Mouse (Mus musculus) heart, postnatal 0 days (tissue): ENCODE data around the gene Irak4. TPM values are rescaled to one million over a fixed set of nuclear protein-coding genes. Genes with fewer than 3 reads are reported as not detected.

ENCODE experiments used
- ATAC-seq: fragments of 200-750 bp; cut with Nextera tagmentation; 2 replicates; pipeline ENCODE4 v1.8.0; 2017; ENCODE audit warnings: low read depth, moderate number of reproducible peaks, moderate library complexity; ENCODE audit not compliant: insufficient read depth
- DNase-seq: peaks from one replicate; pipeline ENCODE4 v3.0.0-alpha.2; 2016; ENCODE audit warnings: low spot score
- H3K27ac ChIP-seq: fragments of 300-500 bp; sonication (generic); 2 replicates; pipeline ENCODE4 v1.5.1; 2014; ENCODE audit warnings: low read depth, mild to moderate bottlenecking
- H3K27me3 ChIP-seq: fragments of 300-500 bp; sonication (generic); 2 replicates; pipeline ENCODE4 v1.6.1; 2014; ENCODE audit warnings: low read length, mixed read lengths; ENCODE audit not compliant: control insufficient read depth, insufficient read depth
- H3K36me3 ChIP-seq: fragments of 300-500 bp; sonication (generic); replicated peaks from 2 replicates; pipeline ENCODE4 v1.6.1; 2014; ENCODE audit warnings: low read length, mixed read lengths; ENCODE audit not compliant: control insufficient read depth, insufficient read depth
- H3K4me1 ChIP-seq: fragments of 300-500 bp; sonication (generic); 2 replicates; pipeline ENCODE4 v1.6.1; 2014; ENCODE audit warnings: antibody characterized with exemption; ENCODE audit not compliant: control insufficient read depth, insufficient read depth
- H3K4me2 ChIP-seq: fragments of 300-500 bp; sonication (generic); 2 replicates; pipeline ENCODE4 v1.6.1; 2014; ENCODE audit warnings: low read depth, mild to moderate bottlenecking, low read length, moderate library complexity
- H3K4me3 ChIP-seq: fragments of 300-500 bp; sonication (generic); 2 replicates; pipeline ENCODE4 v1.5.1; 2014; ENCODE audit warnings: low read depth, low read length
- H3K9ac ChIP-seq: fragments of 300-500 bp; sonication (generic); replicated peaks from 2 replicates; pipeline ENCODE4 v1.6.1; 2014; ENCODE audit warnings: low read depth, low read length, mixed read lengths
- H3K9me3 ChIP-seq: fragments of 300-500 bp; sonication (generic); replicated peaks from 2 replicates; pipeline ENCODE4 v1.6.1; 2016; ENCODE audit warnings: low read length; ENCODE audit not compliant: control insufficient read depth
- CTCF ChIP-seq: IDR thresholded peaks from 2 replicates; pipeline ENCODE4 v1.5.1; 2016; ENCODE audit warnings: antibody characterized with exemption, control low read depth, low read depth
- EP300 ChIP-seq: IDR thresholded peaks from 2 replicates; pipeline ENCODE4 v1.6.1; 2016; ENCODE audit warnings: antibody characterized with exemption, low read depth
- WGBS: fragments of 180-500 bp; shearing (Covaris S2); extraction: QIAGEN DNeasy Blood & Tissue Kit; methylation state at CpG from one replicate; pipeline ENCODE4 v1.1.7; 2014; 5-methylcytosine and 5-hydroxymethylcytosine counted together
- polyA plus RNA-seq: library from polyadenylated mRNA; unstranded; fragments of >200 nt; fragmentation: Nextera tagmentation; extraction: Ambion mirVana; gene quantifications from 2 replicates; pipeline ENCODE4 v1.2.1, GENCODE M21; 2015
- total RNA-seq: library from RNA; depleted of rRNA; stranded (reverse); fragments of >200 nt; gene quantifications from 2 replicates; pipeline ENCODE4 v1.2.3, GENCODE M21; 2014; ENCODE audit warnings: low replicate concordance

The Irak4 gene
- total and polyA plus RNA-seq, 2 experiments from 2014 or later: 3.2 to 5.5 TPM

- Histone ChIP-seq H3K27ac (no peak overlapping the region), H3K27me3 (no peaks in the 10 kb centered on the region), H3K9me3 (no peaks in the 10 kb centered on the region), H3K4me3 (no peak overlapping the region), H3K9ac (no peak overlapping the region), H3K4me2 (no peak overlapping the region), H3K36me3 (peaks cover 3% of the 10 kb centered on the region; the same call in 1 of the 2 replicates), H3K4me1 (no peaks in the 10 kb centered on the region)
- WGBS: 78% methylated on average over 5 of the region's 5 CpGs
- no peak for DNase-seq
- ATAC-seq: no peak
- TF ChIP-seq EP300: no peak
- TF ChIP-seq CTCF: no peak
Measured at GRCm38 (mm10) chr15:94532306-94532705, 11.1 kb upstream of the Irak4 start.

GRCm38 (mm10) chr15:94532956-94533355 is 10.5 kb upstream of the Irak4 start:
- Histone ChIP-seq H3K9ac (no peak overlapping the region), H3K9me3 (no peaks in the 10 kb centered on the region), H3K4me1 (no peaks in the 10 kb centered on the region), H3K36me3 (peaks cover 3% of the 10 kb centered on the region; the same call in 1 of the 2 replicates), H3K4me2 (no peak overlapping the region), H3K4me3 (no peak overlapping the region), H3K27me3 (no peaks in the 10 kb centered on the region), H3K27ac (no peak overlapping the region)
- TF ChIP-seq CTCF: no peak
- TF ChIP-seq EP300: no peak
- WGBS: 89% methylated on average over 6 of the region's 6 CpGs
- no peak for DNase-seq
- ATAC-seq: no peak

GRCm38 (mm10) chr15:94535521-94535920 is 7.9 kb upstream of the Irak4 start:
- Histone ChIP-seq H3K9me3 (no peaks in the 10 kb centered on the region), H3K4me2 (no peak overlapping the region), H3K4me1 (no peaks in the 10 kb centered on the region), H3K36me3 (no peaks in the 10 kb centered on the region; the same call in 1 of the 2 replicates), H3K27ac (no peak overlapping the region), H3K27me3 (no peaks in the 10 kb centered on the region), H3K9ac (no peak overlapping the region), H3K4me3 (no peak overlapping the region)
- no peak for TF ChIP-seq CTCF
- no peak for TF ChIP-seq EP300
- ATAC-seq: no peak
- 75% methylated on average over 7 of the region's 7 CpGs for WGBS
- no peak for DNase-seq

GRCm38 (mm10) chr15:94539296-94539695 is 4.1 kb upstream of the Irak4 start:
- TF ChIP-seq EP300: no peak
- TF ChIP-seq CTCF: no peak
- DNase-seq (no peak), ATAC-seq (no peak)
- no peak overlapping the region for H3K4me2 ChIP-seq
- no peaks in the 10 kb centered on the region for H3K36me3 ChIP-seq
- H3K27ac ChIP-seq: no peak overlapping the region
- H3K9me3 ChIP-seq: no peaks in the 10 kb centered on the region
- H3K27me3 ChIP-seq: no peaks in the 10 kb centered on the region
- H3K9ac ChIP-seq: no peak overlapping the region
- peaks cover 5% of the 10 kb centered on the region; the same call in 1 of the 2 replicates for H3K4me1 ChIP-seq
- 76% methylated on average over 3 of the region's 3 CpGs for WGBS
- no peak overlapping the region for H3K4me3 ChIP-seq

GRCm38 (mm10) chr15:94542567-94543408 is 655 bp upstream of the Irak4 start:
- no peak for DNase-seq
- TF ChIP-seq EP300 (no peak), CTCF (no peak)
- peak; percentile 85 for ATAC-seq
- H3K9me3 ChIP-seq: no peaks in the 10 kb centered on the region
- 5% methylated on average over 20 of the region's 22 CpGs for WGBS
- peak overlapping the region; percentile 68 for H3K9ac ChIP-seq
- peak overlapping the region; percentile 84 for H3K4me3 ChIP-seq
- H3K27me3 ChIP-seq: no peaks in the 10 kb centered on the region
- H3K27ac ChIP-seq: peak overlapping the region; percentile 49
- peak overlapping the region; percentile 74 for H3K4me2 ChIP-seq
- peaks cover 5% of the 10 kb centered on the region; the same call in 1 of the 2 replicates for H3K4me1 ChIP-seq
- no peaks in the 10 kb centered on the region for H3K36me3 ChIP-seq
